Mouse (Mus musculus) fibroblast of lung, adult 2 months (primary cell): Measurements from ENCODE around the gene Mdk.

Experiments used
- DNase-seq: peaks from one replicate; pipeline ENCODE4 v3.0.0-alpha.2; 2011; ENCODE audit warnings: low read depth

Gene Mdk

DNA sequence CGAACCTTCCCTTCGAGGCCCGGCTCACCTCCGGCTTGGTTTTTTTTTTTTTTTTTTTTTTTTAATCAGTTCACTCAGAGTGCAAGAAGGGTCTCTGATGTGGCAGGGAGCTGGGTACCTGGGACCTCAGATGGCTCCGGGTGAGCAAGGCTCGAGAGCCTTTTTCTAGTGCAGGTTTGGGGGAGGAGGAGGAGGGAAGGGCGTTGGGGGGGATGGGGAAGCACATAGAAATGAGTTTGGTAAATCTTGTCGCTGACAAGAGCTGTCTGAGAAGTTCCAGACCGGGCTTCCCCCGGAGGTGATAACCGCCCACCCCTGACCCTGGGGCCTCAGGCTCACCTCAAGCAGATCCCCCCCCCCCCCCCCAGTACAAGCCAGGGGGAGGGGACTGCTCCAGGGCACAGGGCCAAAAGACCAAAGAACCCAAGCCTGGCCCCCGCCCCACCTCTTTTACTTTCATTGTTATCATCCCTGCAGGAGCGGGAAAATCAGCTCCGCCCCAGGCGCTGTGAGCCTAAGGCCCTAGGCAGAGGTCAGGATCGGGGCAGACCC is at the start of gene Mdk:
TSS of gene Mdk (minus strand) at position 138 of the 552 bp plus-strand sequence.
- DNase-seq = no peak

DNA sequence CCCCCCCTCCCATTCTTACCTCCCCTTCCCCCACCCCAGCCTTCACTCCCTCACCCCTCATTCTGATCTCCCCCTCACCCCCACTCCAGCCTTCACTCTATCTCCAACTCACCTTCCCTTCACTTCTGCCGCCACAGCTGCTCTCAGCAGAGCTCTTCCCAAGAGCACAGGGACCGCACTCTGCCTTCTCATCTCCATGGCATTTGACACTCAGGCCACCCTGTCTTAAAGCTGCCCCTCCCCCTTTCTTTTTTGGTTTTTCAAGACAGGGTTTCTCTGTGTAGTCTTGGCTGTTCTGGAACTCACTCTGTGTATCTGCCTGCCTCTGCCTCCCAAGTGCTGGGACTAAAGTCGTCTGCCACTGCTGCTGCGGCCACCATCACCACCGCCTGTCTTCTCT is 48.7 kb upstream of the Mdk start:
- no peak for DNase-seq

DNA sequence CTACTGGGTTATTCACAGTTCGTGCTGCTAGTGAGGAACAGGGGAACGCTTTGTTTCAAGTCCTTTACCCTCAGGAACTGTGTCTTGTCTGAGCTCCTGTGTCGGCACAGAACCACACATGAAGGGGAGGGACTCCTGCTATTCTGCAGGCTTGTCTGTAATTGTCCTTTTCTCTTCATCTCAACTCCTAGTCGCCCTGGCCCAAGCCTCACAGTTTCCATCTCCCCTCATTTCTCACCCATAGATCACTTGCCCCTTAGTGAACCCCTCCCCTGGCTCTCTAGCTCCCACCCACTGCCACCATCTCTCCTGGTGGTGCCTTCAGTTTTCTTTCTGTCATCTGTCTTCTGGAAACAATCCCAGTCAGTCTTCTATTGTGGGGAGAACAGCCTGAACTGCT is 48.1 kb upstream of the Mdk start:
- DNase-seq = no peak

DNA sequence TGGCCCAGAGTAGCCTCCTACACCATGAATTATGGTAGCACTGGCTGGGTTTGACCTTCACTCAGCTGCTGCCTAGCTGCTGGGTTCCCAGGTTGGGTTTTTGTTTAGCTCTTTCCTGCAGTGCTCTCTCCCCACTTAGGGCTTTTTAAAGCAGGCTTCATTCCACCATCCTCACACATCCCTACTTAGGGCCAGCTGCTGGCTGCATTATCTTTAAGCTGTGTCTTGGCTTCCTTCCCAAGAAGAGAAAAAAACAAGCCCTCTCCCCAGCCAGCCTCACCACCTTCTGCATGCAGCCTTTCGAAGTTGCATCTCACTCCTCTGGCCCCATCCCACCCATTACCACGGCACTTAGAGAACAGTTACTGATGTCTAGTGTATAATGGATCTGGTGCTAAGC is 46.5 kb upstream of the Mdk start:
- no peak for DNase-seq

DNA sequence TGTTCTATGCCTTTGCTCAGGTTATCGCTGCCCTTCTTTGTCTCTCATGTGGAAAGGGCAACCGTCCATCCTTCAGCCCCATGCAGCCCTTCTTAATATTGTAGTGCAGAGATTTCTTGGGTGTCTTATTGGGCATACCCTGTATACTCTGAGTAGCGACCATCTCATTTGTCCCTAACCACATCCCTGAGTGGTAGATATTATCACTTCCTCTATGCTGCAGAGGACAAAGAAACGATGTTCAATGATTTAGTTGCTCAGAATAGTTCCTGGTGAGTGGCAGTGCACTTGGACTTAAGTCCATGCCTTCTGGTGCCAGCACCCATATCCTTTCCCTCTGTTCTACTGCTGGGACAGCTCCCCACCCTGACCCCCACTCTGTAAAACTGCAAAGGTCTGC is 45.9 kb upstream of the Mdk start:
- DNase-seq = no peak

DNA sequence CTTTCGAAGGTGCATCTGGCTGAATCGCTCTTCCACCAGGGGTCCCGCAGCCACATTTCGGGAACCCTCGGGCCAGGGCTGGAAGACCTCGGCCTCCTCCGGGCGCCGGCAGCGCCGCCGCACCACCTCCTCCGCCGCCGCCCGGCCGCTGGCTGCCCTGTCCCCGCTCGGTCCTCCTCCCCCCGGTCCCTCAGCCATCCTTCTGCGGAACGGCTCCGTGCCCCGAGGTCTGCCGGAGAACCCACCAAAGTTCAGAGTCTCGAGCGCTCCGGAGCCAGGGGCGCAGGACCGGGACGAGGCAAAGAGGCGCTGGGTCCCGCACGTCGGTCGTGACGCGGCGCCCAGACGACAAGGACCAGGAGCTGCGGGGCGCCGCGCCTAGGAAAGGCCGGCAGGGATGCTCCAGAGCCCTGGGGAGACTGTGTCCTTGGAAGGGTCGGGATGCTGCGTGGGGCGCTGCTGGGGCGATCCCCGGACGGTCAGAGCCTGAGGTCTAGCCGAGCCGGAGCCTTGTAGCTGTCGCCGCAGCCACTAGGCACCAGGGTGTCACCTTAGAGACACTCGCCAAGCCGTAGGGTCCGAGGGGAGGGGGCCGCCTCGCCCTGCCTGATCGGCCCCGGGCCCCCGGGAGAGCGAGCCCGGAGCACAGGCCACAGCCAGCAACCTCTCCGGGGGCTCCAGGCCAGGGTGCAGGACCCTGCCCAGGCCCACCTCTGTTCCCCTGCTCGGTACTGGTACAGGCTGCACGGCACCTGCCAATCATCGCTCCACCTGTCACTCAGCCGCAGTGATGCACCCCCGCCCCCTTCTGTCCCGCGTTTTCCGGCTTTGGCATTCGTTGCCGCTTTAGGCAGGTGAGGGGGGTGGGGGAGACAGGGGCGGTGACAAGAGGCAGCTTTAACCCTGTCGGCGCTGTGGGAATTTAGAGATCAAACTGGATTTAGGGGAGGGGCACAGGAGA is 43.8 kb upstream of the Mdk start, which contains the start of gene Dgkz:
TSS of gene Dgkz (minus strand) at position 284 of the 961 bp plus-strand sequence.
- no peak for DNase-seq

DNA sequence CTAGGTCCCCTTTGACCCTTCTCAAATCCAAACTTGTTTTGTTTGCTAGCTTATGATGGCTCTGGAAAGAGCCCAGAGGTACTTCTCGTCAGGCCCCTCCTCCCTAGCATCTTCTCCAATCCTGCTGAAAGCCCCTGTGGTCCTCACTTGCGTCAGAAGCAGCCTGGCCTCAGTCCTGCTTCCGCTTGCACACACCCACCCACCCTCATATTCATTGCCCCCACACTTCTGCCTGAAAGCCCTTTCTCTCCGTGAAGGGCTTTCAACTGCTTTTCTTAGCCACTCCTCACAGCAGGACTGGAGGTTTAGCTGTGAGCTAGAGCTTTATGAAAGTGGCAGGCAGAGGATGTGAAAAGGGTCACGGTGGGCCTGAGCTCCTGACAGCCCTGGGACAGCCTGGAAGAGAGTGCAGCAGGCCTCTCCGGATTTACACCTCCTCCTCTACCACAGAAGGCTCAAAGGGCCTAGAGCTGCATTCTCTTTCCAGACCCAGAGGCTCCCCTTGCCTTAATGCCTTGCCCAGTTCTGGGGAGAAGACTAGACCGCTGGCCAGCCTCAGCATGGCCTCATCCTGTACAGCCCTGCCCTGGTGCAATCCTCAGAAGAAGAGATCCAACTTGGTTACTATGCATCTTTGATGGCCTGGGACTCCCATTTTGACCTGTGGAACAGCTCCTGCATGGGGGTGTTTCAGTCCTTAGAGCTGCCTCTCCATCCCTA is 41.5 kb upstream of the Mdk start:
- DNase-seq = no peak

DNA sequence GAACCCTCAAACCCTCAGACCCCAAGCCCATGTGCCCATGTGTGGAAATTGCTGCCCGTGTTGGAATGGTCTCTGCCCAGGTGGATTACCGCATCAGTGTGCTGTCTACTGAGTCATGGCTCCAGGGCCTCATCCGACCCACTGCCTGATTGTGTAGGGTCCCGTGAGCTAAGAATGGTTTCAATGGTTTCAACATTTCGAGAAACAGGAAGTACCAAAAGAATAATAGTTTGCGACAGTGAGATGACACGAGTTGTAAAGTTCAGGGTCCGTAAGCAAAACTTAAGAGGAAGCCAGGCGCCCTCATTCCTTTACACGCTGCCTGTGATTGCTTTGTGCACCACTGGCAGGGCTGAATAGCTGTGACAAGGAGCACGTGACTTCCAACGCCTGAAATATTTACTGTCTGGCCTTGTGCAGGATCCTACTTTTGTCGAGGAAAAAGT is 40.0 kb upstream of the Mdk start:
- DNase-seq = no peak

DNA sequence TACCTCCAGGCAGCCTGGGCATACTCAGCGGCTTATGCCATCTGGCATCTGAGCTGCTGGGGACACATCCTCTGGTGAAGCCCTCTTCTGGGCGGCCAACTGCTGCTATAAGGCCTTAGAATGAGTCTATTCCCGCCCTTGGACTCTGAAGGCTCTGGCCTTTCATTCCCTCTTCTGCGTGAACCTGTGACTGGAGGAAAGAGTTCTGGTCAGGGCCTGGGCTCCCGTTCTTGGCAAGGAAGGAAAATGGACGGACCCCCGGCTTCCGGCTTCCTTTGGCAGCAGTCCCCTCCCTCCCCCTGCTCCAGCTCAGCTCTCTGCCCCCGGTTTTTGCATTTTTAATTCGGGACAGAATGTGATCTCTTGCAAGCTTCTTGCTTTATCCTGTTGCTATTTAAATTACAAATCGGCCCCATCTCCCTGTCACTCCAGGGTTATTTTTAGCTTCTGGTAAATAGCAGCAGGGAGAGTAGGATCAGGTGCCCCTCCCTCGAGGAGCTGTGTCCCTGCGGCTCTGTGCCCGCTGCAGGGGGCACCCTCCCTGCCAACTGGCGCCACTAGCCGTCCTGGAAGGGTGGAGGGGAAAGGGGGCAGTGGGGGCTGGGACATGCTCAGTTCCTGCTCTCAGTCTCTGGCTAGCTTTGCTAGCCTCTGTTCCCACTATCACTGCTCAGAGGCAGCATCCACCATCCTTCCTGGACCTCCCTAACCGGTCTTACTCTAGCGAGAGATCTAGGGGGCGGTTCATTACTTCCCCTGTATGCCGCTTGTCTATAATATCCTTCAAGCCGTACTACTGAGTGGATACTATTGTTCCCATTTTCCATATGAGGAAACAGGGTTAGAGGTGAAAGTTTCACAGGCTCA is 39.4 kb upstream of the Mdk start:
- no peak for DNase-seq

DNA sequence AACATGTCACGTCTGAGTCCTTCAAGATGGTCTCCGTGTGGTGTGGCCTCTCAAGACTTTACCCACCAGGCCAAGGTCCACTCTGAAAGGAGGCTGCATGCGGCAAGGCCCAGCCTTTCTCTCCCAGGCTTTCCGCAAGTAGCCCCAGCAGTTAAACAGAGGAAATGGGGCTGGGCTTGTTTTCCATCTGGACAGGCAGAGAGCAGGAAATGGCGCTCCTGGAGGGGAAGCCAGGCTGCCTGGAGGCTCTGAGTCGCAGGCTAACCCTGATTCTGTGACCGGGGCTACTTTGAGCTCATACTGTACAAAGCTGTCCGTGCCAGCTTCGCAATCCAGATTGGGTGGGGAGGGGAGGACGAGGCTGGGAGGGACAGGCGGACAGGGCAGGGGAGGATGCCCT is 35.9 kb upstream of the Mdk start:
- DNase-seq = no peak

DNA sequence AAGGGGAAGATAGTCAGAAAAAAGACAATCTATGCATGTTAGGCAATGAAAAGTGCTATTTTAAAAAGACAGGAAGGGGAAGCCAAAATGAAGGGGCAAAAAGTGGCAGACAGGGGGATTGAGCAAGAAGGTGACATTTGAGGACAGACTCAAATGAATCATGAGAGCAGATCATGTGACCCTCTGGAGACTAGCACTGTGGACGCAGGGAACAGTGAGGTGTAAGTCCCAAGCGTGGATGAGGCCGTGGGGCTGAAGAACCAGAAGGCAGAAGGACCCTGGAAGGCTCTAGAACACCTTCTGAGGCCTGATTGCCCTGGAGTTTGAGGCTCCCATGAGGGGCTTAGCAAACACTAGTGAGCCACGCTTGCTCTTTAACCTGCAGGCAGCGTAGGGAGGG is 34.3 kb upstream of the Mdk start:
- DNase-seq = no peak

DNA sequence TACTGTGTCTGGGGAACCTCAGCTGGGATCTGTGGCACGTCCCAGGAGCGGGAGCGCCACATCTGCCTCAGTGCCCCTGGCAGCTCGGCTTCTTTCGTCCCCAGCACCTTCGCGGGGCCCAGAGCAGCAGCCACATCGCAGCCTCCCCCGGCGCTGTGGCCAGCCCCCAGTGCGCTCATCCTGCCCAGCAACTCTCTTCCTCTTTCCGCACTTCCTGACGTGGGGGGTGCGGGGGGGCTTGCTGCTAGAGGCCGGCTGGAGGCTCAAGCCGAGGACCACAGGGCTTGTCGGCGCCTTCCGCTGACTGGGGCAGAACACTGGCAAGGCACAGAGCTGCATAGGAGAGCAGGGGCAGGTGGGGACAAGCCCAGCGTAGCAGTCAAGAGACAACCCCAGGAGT is 33.3 kb upstream of the Mdk start:
- DNase-seq = no peak

DNA sequence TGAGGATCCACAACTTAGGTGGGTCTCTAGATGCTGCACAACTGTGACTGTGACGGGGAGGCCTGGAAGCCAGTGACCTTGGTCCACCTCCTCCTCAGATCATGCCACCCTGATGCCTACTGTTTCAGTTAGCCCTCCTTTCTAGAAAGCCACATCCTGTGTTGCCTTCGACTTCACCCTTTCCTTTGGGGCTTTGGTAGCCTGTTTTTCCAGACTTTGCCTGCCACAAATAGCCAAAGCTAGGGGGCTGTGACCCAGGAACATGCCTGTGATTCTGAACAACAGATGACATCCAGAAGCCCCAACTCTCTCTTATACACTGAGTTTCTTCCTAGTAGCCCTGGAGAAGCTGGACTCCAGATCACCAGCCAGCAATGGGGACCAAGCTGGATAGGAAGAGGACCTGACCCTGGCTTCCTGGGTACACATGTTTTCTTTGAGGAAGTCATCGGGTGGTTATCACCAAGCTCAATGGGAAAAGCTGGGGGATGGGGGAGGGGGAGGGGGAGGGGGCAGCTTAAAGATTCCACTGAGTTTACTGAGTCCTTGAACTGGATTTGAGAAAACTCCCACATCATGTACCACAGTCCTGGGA is 32.6 kb upstream of the Mdk start:
- no peak for DNase-seq

DNA sequence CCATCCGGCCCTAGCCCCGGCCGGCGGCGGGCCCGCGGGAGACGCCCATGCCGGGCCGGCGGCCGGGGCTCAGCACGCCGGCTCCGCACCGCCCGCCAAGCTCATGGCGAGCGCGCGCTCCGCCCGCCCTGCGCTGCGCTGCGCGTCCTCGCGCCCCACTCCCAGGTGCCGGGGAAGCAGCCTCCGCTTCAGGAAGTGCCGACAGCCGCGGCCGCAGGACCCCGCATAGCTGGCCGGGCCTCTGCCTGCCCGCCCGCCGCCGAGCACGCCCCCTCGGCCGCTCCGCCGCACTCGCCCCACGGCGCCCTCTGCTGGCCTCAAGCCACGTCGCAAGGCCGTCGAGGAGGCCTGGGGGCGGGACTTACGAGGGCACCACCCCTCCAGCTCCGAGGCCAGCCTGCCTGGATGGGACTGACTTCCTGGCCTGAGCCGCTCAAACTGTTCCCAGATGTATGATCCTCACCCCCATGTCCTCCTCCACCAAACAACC is 31.4 kb upstream of the Mdk start:
- peak; percentile 74 for DNase-seq

DNA sequence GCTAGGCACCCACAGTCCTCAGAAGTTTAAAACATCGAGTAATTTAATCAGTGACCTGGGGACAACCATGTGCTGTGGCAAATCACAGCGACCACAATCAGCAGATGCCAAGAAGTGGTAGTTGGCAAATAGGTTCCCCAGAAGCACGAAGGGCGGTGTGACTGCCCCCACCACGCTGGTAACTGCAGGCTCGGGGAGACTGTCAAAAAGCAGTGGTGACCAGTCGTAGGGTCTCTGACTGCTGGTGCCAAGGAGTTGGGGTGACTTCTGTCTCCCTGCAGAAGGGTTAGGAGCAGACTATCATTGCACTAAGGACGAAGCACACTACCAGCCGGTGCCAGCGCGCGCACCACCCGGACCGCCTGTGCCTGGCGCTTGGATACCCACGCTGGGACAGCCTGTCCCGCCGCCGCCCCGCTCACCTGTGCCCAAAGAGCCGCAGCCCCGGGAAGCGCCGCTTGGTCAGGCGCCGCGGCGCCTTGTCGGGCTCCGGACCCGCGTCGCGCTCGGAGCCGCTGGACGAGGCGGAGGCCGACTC is 30.8 kb upstream of the Mdk start:
- DNase-seq = no peak

DNA sequence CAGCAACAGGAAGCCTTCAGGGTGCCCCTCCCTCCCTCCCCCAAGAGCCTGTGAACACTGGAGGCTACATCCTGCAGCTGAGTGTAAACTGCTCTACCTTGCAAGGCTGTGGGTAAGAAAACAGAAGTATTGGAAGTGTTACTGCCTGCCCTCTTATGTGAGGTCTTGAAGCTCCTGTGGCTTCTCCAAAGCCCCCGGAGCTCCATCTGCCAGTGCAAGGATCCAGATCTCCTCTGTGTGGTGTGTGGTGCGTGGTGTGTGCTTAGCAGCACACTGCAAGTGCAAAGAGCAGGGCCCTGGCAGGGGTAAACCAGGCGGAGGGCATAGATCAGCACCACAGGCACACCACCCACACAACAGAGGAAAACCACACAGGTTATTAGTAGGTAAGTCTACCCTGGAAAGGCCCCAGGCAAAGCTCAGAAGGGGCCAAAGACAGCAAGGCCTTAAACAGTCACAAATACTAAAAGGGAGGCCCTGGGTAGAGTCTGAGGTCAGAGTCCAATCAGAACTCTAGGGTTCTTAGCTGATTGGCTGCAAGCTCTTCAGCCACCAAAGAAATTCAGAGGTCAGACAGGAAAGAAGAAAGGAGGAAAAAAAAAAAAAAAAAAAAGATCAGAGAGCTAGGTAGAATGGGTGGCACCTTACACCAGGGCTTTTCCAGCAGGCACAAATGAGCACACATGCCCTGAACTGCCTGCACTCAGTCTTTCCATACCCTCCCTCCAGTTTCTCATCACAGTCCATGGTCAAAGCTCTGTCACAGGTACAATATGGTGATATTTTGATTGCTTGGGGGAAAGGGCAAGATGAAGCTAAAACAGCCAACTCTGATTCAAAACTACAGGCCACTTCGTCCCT is 30.0 kb upstream of the Mdk start:
- DNase-seq = no peak

DNA sequence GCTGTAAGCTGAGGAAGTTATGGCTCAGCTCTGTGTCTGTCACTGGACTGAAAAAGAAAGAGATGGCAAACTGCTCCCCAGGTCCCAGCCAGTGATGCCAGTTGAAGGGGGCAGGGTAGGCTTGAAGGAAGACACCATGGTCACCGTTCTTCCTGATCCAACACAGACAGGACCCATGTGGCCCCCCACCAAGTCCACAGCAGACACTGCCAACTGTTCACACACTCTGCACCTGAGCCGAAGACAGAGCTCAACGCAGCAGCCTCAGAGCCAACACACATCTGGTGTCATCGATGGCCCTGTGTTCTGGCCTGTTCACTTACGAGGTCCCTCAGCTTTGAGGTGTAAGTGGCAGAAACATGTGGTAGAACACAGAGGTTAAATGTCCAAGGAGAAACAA is 28.4 kb upstream of the Mdk start:
- DNase-seq = no peak

DNA sequence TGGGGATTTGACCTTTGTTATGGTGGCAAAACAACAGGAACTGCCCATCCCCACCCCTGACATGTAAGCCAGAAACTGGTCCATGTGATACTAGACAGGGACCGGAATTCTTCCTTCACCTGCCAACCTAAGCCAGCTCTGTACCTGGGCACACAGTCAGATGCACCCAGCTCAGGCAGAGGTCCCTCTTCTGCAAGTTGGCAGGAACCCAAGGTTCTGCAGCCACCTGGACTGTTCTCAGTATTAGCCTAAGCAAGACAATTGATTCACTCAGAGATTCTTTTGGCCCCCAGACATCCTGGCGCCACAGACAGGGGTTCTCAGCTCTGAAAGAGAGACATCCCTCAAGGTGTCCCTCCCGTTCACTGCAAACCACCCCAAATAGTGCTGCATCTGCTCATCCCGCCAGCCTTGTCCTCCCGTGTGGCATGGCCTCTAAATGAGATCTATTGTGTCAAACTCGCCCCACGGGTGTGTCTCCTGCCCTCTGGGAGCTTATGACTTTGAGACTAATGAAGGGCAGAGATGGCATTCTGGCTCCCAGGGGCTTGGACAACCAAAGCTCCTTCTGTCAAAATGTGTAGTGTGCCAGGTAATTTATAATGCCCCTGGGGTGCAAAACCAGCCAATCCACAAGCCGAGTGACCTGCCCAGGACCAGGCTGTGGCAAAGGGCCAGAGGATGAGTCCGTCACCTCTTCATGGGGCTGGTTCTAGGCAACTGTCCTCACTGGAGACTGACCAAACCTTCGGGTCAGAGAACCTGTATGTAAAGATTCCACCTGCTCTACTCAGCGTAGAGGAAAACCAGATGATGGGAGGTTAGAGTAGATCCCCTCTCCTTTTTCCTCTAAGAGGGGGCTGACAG is 27.7 kb upstream of the Mdk start:
- DNase-seq = no peak
